Mouse (Mus musculus) adrenal gland, postnatal 4 days (tissue): Measurements from ENCODE around the gene Ttc27. TPM values are rescaled to one million over a fixed set of nuclear protein-coding genes. Genes with fewer than 3 reads are reported as not detected.
A peak's percentile ranks its signal among the peaks of the same experiment; 100 is the strongest.

Source experiments
- DNase-seq, 2 experiments: peaks; one replicate each; pipeline ENCODE4 v3.0.0; 2021 to 2022; ENCODE audit warnings: low spot score in 2 of 2, mixed read lengths in 2 of 2
- total RNA-seq, 2 experiments: library from RNA; stranded (reverse); gene quantifications; 2 replicates each; pipeline ENCODE4 v1.2.3; 2021

Ttc27 gene
- total RNA-seq, 2 experiments from 2014 or later, result 25.8 to 26.8 TPM

GRCm38 (mm10) chr17:74875740-74876139 is 158.2 kb downstream of the Ttc27 start:
- DNase-seq, result no peak

GRCm38 (mm10) chr17:74876954-74877353 is 159.4 kb downstream of the Ttc27 start:
- no peak for DNase-seq

- DNase-seq, result no peak
Measured at GRCm38 (mm10) chr17:74879768-74880167, 162.2 kb downstream of the Ttc27 start.

- DNase-seq, result no peak
Measured at GRCm38 (mm10) chr17:74887039-74887438, 169.5 kb downstream of the Ttc27 start.

GRCm38 (mm10) chr17:74888836-74889534 is 171.5 kb downstream of the Ttc27 start:
- DNase-seq, result no peak

- peak in 1 of 2 experiments; percentile 0 for DNase-seq
Measured at GRCm38 (mm10) chr17:74889535-74890117, 172.1 kb downstream of the Ttc27 start.

GRCm38 (mm10) chr17:74902453-74902852 is 184.9 kb downstream of the Ttc27 start:
- no peak for DNase-seq

- no peak for DNase-seq
Measured at GRCm38 (mm10) chr17:74903411-74904331, 186.1 kb downstream of the Ttc27 start.

- DNase-seq, result no peak
Measured at GRCm38 (mm10) chr17:74904332-74904687, 186.8 kb downstream of the Ttc27 start.

- no peak for DNase-seq
Measured at GRCm38 (mm10) chr17:74904956-74905355, 187.4 kb downstream of the Ttc27 start.

- no peak for DNase-seq
Measured at GRCm38 (mm10) chr17:74912995-74913394, 195.5 kb downstream of the Ttc27 start.

Other genes starting within 250 kb of the Ttc27 start
- gene Yipf4, start 228.2 kb upstream of the Ttc27 start, total RNA-seq, result 100 to 1,000 TPM in 1 of 2 experiments, 10 to 100 TPM in 1; 99.8 to 100 TPM
- 100 to 1,000 TPM; 107 to 129 TPM for gene Birc6, start 189.4 kb upstream of the Ttc27 start, total RNA-seq